Mouse (Mus musculus): ENCODE measurements around the gene Cars2. TPM values are rescaled to one million over a fixed set of nuclear protein-coding genes. Genes with fewer than 3 reads are reported as not detected.
"Not testable (repeated sequence)": the region's sequence is repeated elsewhere in the genome, so short reads cannot be mapped to it uniquely, and the experiment has no call there.

The Cars2 gene
- total RNA-seq, 2 experiments from 2014 or later: 19.5 to 25.1 TPM

DNA sequence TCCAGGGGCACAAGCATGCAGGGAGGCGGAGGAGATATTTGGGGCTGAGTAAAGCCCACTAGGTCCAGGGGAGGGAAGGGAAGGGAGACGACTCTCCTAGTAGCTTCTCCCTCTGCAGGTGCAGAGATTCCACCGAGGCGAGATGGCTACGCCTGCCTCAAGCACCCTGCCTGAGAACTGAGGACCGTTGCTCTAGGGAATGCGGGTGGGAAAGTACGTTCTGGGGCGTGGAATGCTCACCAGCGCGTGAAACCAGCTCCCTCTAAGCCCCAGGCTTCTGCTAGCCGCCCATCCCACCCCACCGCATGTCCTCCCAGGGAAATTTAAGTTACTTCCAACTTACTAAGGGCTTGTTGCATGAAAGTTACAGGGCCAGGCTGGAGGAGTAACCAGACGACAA is 71.0 kb downstream of the Cars2 start:
- intact Hi-C loops (cut with DNase I): no loop called here
- no peak for DNase-seq (ENCODE audit: low spot score in 2 of 2)

DNA sequence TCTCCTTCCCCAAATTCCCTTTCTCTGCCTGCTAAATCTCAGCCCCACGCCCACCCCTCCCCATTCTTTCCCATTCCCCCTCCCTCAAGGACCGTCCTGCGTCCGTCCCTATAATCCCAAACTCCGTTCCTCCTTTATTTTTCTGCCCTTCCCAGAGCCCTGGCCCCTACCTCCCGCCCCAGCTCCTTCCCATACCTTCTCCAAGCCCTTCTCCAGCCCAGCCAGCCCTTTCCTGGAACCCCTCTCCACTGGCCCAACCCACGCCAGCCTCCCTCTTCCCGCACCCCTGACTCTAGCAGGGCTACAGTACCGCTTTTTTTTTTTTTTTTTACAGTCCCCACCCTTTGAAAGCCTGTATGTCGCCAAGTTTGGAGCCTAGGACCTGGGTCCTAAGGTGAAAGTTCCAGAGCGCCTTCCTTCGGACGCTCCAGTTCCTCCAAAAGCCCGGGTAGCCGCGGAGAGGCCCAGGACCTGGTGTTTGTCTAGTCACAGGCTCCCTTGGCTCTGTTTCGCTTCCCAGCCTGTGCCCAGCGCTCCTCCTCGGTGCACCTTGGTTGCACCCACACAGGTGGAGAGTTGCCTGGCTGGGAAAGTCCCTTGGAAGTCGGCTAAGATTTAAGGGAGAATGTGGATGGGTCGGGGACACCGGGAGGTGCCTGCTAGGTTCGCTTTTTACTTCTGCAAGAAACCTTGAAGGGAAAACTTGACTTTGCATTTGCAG is 71.6 kb downstream of the Cars2 start:
- no peak for DNase-seq (ENCODE audit: low spot score in 2 of 2)
- intact Hi-C loops (cut with DNase I): no loop called here

DNA sequence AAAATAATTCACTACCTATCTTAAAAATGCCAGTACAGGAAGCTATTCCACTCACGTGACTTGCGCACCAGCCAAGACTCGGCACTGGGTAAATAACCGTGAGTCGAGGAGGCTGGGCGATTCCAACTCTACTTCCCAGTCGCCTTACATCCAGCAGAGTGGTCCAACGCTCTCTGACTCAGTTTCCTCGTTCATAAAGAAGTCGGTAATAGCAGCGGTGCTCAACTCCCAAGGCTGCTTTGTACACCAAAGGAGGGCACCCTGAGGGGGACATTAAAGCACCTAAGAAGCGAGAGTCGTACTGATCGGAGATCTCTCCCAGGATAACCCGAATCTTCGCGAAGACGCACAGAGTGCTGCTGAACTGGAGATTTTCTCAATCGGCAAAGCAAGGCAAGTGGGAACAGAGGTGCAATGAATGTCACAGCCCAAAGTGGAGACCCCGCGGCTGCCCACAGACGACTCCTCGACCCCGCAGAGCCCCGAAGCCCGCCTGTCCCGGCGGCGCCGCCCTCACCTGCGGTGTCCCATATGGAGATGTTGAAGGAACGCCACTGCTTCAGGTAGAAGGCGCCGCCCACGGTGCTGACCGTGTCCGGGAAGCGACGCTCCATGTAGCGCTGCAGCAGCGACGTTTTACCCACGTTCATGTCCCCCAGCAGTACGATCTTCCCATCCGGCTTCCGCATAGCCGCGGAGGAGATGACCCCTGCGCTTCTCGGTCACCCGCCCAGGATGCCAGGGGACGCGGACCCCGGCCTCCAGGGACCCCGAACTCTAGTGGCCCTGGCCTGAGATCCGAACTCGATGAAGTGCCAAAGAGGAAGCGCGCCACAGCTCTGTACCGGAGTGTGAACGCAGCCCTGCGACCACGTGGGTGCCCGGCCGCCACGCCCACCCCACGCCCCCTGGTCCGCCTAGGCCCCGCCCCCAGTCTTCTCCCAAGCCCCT is 72.5 kb downstream of the Cars2 start, which contains the start of gene Rab20:
Gene Rab20, minus strand, starts transcription at position 900 of the 951 bp plus-strand sequence.
- DNase-seq (ENCODE audit: low spot score in 2 of 2): peak; percentile 11 to 30

GRCm38 (mm10) chr8:11477178-11477553 is 73.4 kb downstream of the Cars2 start:
- no peak for DNase-seq (ENCODE audit: low spot score in 2 of 2)
- intact Hi-C loops (cut with DNase I): no loop called here

More for the DNA sequence above, 72.5 kb downstream of the Cars2 start, which contains the start of gene Rab20:
- intact Hi-C loops (cut with DNase I): no loop called here

GRCm38 (mm10) chr8:11476338-11477177 is 74.0 kb downstream of the Cars2 start:
- intact Hi-C loops (cut with DNase I): no loop called here
- peak; percentile 22 to 27 for DNase-seq (ENCODE audit: low spot score in 2 of 2)

DNA sequence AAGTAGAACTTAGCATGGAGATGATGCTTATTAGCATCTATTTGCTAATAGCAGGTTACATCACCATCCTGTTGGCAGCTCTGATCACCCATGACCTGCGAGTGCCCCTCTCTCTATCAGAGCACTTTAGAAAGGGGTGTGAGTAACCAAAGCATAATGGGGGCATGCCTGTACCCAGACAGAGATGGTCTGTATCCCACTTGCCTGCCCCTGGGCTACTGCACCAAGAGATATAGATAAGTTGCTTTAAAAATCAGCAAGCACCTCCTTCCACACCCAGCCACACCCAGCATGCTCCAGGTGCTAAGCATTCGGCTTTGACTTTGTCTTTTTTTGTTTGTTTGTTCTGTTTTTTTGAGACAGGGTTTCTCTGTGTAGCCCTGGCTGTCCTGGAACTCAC is 74.7 kb downstream of the Cars2 start:
- intact Hi-C loops (cut with DNase I): no loop called here
- DNase-seq (ENCODE audit: low spot score in 2 of 2): no peak

DNA sequence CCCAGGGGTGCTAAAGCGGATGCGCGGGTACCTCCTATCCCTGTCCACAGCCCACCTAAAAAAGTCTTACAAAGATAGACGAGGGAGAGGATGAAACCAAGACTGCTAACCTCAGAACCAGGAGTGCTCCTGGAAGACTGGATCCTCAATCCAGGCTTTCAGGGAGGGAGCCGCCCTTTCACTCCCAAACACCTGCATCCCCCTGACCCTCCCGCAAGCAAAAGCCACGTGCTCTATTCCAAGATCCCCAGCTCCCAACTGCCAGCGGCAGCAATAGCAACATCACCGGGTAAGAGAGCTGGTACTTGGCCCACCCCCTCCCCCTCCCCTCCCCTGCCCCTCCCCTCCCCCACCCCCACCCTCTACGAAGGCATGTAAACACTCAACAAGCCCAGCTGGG is 75.2 kb downstream of the Cars2 start:
- DNase-seq (ENCODE audit: low spot score in 2 of 2): no peak
- intact Hi-C loops (cut with DNase I): no loop called here

- DNase-seq (ENCODE audit: low spot score in 2 of 2): no peak
Measured at GRCm38 (mm10) chr8:11473072-11473471, 77.5 kb downstream of the Cars2 start.

DNA sequence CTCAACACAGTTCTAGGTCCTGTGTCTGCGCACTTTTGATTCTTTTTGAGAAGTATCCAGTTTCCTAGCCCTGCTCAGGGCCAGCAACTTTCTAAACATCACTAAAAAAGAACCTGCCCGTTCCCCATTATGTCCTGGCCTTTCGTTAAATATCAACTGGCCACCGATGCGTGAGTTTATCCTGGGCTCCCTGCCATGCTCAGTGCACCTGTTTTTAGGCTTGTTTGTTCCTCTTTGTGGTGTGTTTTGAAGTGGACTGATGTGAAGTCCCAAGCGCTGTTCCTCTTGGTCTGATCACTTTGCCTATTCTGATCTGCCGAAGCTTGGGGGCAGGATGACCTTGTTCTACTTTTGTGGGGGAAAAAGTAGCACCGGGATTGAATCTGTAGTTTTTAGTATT is 79.3 kb downstream of the Cars2 start:
- intact Hi-C loops (cut with DNase I): no loop called here
- DNase-seq (ENCODE audit: low spot score in 2 of 2): no peak

More at GRCm38 (mm10) chr8:11473072-11473471, 77.5 kb downstream of the Cars2 start:
- intact Hi-C loops (cut with DNase I): no loop called here

DNA sequence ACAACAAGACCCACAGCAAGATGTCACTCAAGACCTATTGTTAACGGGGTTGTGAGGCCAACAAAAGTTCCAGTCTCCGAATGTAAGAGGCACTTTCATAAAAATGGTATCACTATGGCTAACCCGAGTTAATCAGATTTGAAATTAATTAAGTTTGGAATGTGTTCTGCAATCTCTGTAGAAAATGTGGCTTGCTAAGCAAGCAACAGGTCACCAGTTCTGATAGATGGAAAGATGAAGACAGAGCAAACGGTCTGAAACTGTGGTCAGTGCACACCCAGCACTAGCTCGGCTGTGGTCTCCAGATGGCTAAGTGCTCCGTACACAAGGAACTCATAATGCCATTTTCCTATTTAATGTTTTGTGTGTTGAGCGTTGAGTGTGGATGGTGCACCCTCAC is 79.9 kb downstream of the Cars2 start:
- intact Hi-C loops (cut with DNase I): no loop called here
- no peak for DNase-seq (ENCODE audit: low spot score in 2 of 2)

GRCm38 (mm10) chr8:11469095-11469494 is 81.5 kb downstream of the Cars2 start:
- no peak for DNase-seq (ENCODE audit: low spot score in 2 of 2)
- intact Hi-C loops (cut with DNase I): no loop called here

DNA sequence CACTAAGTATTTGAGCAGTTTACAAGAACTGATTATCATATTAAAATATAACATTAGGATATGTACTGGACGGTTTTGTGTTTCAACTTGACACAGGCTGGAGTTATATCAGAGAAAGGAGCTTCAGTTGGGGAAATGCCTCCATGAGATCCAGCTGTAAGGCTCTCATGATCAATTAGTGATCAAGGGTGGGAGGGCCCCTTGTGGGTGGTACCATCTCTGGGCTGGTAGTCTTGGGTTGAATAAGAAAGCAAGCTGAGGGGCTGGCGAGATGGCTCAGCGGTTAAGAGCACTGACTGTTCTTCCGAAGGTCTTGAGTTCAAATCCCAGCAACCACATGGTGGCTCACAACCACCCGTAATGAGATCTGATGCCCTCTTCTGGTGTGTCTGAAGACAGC is 84.1 kb downstream of the Cars2 start:
- DNase-seq (ENCODE audit: low spot score in 2 of 2); intact Hi-C loops (cut with DNase I): not testable (repeated sequence)

GRCm38 (mm10) chr8:11465619-11466018 is 85.0 kb downstream of the Cars2 start:
- DNase-seq (ENCODE audit: low spot score in 2 of 2): no peak
- intact Hi-C loops (cut with DNase I): no loop called here

DNA sequence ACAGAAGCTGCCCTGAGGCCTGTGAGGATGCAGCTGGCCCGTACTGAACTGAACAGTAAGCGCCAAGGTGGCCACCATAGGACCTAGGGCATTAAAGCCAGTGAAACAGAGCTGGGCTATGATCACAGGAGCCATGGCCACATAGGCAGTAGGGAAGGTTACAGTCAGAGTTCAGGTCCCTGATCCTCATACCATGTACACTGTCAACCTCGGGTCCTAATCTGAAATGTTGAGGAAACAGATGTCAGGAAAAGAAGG is 85.9 kb downstream of the Cars2 start:
- intact Hi-C loops (cut with DNase I): no loop called here

More for the DNA sequence above, 85.9 kb downstream of the Cars2 start:
- DNase-seq (ENCODE audit: low spot score in 2 of 2): no peak

Other genes with a start within 250 kb of the Cars2 start
- gene Col4a2, start 238.0 kb downstream of the Cars2 start, total RNA-seq (2021): 10 to 100 TPM; 38.9 to 64.6 TPM
- 10 to 100 TPM; 33.9 to 68.7 TPM for gene Col4a1, start 238.0 kb downstream of the Cars2 start, total RNA-seq (2021)
- under 1 TPM in 1 of 2 experiments, not detected in 1; 0.30 TPM for gene Rab20, start 72.1 kb downstream of the Cars2 start, total RNA-seq (2021)
- gene Naxd, start 53.3 kb downstream of the Cars2 start, total RNA-seq (2021): 10 to 100 TPM; 48.7 to 53.4 TPM
- 10 to 100 TPM; 55.0 to 55.4 TPM for gene Ing1, start 4.8 kb upstream of the Cars2 start, total RNA-seq (2021)
- gene Ankrd10, start 85.0 kb upstream of the Cars2 start, total RNA-seq (2021): 10 to 100 TPM; 36.6 to 59.2 TPM
- not detected for gene 1700016D06Rik, start 150.3 kb upstream of the Cars2 start, total RNA-seq (2021)
- 100 to 1,000 TPM; 112 to 145 TPM for gene Arhgef7, start 176.9 kb upstream of the Cars2 start, total RNA-seq (2021)